Mouse (Mus musculus): ENCODE measurements at regions not wholly inside any gene's neighbourhood (a gene's known extent, or its start where the extent isn't known, plus 50 kb on each side); places are given as distances from the start of the nearest gene placed in this dataset.

GRCm38 (mm10) chr6:117613656-117614350 lies 227.2 kb upstream of the Zfp637 start:
- no peak for DNase-seq (ENCODE audit: low read depth, low spot score)

- DNase-seq (ENCODE audit: low read depth, low spot score): no peak
These were observed 226.6 kb upstream of the Zfp637 start for GRCm38 (mm10) chr6:117614386-117614785.

GRCm38 (mm10) chr6:117617168-117617567 lies 223.8 kb upstream of the Zfp637 start:
- DNase-seq (ENCODE audit: low read depth, low spot score): no peak

- DNase-seq (ENCODE audit: low read depth, low spot score): no peak
These were observed 223.0 kb upstream of the Zfp637 start for GRCm38 (mm10) chr6:117617951-117618350.

GRCm38 (mm10) chr6:117619606-117620005 lies 221.4 kb upstream of the Zfp637 start:
- no peak for DNase-seq (ENCODE audit: low read depth, low spot score)

- DNase-seq (ENCODE audit: low read depth, low spot score): no peak
These were observed 218.5 kb upstream of the Zfp637 start for GRCm38 (mm10) chr6:117622446-117622845.

- no peak for DNase-seq (ENCODE audit: low read depth, low spot score)
These were observed 218.0 kb upstream of the Zfp637 start for GRCm38 (mm10) chr6:117622946-117623345.

GRCm38 (mm10) chr6:117625716-117626115 lies 215.3 kb upstream of the Zfp637 start:
- DNase-seq (ENCODE audit: low read depth, low spot score): no peak

GRCm38 (mm10) chr6:117627461-117627860 lies 213.5 kb upstream of the Zfp637 start:
- DNase-seq (ENCODE audit: low read depth, low spot score): no peak

- DNase-seq (ENCODE audit: low read depth, low spot score): no peak
These were observed 194.4 kb upstream of the Zfp637 start for GRCm38 (mm10) chr6:117646628-117647027.

GRCm38 (mm10) chr6:117650541-117650940 lies 190.4 kb upstream of the Zfp637 start:
- no peak for DNase-seq (ENCODE audit: low read depth, low spot score)

GRCm38 (mm10) chr6:117651551-117651950 lies 189.4 kb upstream of the Zfp637 start:
- DNase-seq (ENCODE audit: low read depth, low spot score): no peak

GRCm38 (mm10) chr6:117652012-117652411 lies 189.0 kb upstream of the Zfp637 start:
- no peak for DNase-seq (ENCODE audit: low read depth, low spot score)

GRCm38 (mm10) chr6:117652917-117653316 lies 188.1 kb upstream of the Zfp637 start:
- DNase-seq (ENCODE audit: low read depth, low spot score): no peak

GRCm38 (mm10) chr6:117653886-117654425 lies 187.0 kb upstream of the Zfp637 start:
- DNase-seq (ENCODE audit: low read depth, low spot score): no peak

- DNase-seq (ENCODE audit: low read depth, low spot score): no peak
These were observed 185.0 kb upstream of the Zfp637 start for GRCm38 (mm10) chr6:117655986-117656385.

GRCm38 (mm10) chr6:117660576-117660975 lies 180.4 kb upstream of the Zfp637 start:
- DNase-seq (ENCODE audit: low read depth, low spot score): no peak

GRCm38 (mm10) chr6:117662635-117663034 lies 178.3 kb upstream of the Zfp637 start:
- no peak for DNase-seq (ENCODE audit: low read depth, low spot score)

GRCm38 (mm10) chr6:117670337-117670736 lies 170.6 kb upstream of the Zfp637 start:
- no peak for DNase-seq (ENCODE audit: low read depth, low spot score)

- no peak for DNase-seq (ENCODE audit: low read depth, low spot score)
These were observed 170.0 kb upstream of the Zfp637 start for GRCm38 (mm10) chr6:117670792-117671525.

- DNase-seq (ENCODE audit: low read depth, low spot score): no peak
These were observed 165.8 kb upstream of the Zfp637 start for GRCm38 (mm10) chr6:117675059-117675800.

All from retina, adult 2 months (tissue).